Mouse (Mus musculus) right cerebral cortex, postnatal 25 days (tissue): ENCODE measurements around the gene Clhc1.

ENCODE experiments used
- DNase-seq: peaks from one replicate; pipeline ENCODE4 v3.0.0; 2022

Gene Clhc1

DNA sequence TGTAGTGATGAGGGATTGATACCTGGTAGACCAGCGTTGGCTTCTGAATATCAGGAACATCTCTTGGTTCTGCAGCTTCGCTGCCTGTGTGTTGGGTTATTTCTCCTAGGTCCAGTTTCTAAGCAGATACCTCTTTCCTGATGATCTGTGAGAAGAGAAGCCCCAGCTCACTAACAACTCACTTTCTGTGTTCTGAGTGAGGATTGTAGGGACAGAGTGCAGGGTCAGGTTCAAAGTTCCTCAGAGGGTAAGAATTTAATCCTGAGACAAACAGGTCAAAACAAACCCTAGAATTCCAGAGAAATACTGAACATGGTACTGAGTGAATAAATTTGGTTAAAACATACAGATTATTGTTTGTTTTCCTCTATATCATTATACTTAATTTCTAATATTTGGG, 15.7 kb downstream of the Clhc1 start:
- DNase-seq = no peak

DNA sequence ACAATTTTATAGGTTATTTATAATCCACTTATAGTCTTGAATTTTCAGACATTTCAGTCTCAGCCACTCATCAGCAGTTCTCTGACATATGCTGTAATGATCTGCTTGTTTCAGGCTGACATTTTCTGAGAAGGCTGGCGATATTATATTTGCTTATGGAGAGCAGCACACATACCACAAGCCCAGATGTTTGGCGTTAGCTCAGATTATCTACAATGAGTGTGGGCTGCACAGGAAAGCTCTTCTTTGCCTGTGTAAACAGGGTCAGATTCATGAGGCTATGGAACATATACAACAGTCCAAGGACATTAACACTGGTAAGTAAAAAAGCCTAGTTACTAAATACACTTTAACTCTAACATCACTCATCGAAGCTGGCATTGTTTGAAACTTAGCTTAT, 23.8 kb downstream of the Clhc1 start:
- no peak for DNase-seq

DNA sequence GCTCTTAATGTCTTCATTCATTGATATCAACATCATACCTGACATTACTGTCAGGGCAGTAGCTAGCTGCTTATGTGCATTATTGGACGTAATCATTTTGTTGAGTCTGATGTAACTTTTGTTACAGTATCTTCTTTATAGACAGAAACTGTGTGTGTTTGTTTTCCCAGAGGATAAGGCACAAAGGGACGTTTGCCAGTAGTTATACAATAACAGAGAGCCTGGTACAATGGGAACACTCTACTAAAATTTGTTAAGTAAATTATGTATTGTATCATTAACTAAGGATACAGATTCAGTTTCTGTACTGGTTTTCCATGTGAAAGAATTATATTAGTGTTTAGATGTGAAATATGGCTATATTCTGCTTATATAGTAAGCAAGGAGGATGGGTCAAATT, 24.9 kb downstream of the Clhc1 start:
- DNase-seq = no peak

GRCm38 (mm10) chr11:29579610-29580009, 31.9 kb downstream of the Clhc1 start:
- DNase-seq = no peak

GRCm38 (mm10) chr11:29595217-29595616, 47.5 kb downstream of the Clhc1 start:
- DNase-seq = no peak

DNA sequence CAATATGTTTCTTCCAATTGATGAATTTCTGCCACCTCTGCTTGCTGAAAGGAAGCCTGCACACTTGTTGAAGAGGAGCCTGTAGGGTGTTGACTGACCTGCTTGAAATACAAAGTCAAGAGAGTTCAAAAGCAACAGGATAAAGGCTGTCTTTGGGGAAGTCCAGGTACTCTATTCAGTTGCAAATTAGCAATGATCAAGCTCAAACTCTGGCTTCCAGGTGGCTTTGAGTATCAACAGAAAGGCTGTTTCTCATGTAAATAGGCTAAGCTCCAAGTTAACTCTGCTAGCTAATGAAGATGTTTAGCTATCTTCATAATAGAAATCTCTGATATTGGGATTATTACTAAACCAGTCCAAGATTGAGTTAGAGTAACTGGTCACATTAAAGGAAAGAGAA, 49.4 kb downstream of the Clhc1 start:
- no peak for DNase-seq

DNA sequence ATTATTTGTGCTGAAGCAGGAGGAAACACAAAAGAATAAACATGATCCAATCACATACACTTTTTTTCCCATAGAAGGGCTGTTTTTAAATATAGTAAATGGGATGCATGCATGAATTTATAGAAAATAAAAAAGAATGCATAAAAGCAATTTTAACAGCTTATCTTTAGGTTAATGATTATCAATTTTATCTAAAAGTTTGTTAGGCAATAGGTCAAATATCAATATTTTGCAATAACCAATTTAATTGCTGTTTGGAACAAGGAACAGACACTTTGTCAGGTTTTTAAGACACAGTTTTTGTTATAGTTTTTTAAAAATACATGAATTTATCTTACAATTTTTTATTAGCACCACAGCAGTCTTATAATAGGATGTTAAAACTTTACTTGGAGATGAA, 51.2 kb downstream of the Clhc1 start:
- no peak for DNase-seq

- DNase-seq = no peak
Measured at GRCm38 (mm10) chr11:29603581-29603980, 55.8 kb downstream of the Clhc1 start.

DNA sequence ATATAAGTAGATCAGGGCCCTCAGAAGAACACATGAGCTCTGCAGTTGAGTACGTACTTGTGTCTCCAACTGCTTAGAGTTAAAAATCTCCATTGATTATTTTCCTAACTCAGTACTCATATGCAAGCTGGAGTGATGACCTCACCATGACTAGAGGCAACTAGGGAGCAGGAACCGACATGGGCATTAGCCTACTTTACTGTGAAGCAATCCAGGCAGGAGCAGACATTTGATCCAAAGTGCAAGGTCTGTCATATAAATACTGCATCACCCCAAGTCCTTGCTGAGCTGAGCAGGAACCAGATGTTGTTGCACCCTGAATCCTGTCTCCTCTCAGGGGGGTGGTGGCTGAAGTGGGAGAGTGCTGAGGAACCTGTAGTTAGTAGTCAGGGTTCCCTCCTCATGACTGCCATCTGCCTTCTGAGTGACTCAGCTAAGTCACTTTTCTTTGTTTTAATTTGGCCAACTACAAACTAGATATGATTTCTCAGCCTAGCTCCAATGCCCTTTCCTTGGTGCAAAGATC, 59.8 kb downstream of the Clhc1 start:
- DNase-seq = no peak

GRCm38 (mm10) chr11:29609756-29610468, 62.2 kb downstream of the Clhc1 start:
- no peak for DNase-seq

- no peak for DNase-seq
Measured at GRCm38 (mm10) chr11:29612007-29612406, 64.3 kb downstream of the Clhc1 start.

DNA sequence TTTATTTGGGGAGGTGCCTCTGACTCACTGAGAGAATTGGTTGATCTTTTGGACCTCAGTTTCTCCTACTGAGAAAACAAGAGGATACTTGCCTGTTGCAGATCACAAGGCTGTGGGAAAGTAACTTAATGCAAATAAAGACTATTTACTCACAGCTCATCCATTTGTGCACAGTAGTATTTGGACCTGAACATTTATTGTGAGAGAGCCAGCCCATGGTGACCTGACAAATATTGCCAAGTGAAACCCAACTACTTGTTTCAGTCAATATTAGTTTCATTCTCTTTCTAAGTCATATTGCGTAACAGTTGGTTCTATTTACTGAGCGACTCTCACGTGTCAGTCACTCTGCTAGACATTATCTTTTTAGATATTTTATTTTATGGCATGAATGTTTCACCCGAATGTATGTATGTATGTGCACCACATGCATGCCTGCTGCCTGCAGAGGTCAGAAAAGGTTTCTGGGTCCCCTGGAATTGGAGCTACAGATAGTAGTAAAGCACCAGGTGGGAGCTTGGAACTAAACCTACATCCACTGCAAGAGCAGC, 65.5 kb downstream of the Clhc1 start:
- DNase-seq = no peak

GRCm38 (mm10) chr11:29614217-29614924, 66.6 kb downstream of the Clhc1 start:
- DNase-seq = no peak

DNA sequence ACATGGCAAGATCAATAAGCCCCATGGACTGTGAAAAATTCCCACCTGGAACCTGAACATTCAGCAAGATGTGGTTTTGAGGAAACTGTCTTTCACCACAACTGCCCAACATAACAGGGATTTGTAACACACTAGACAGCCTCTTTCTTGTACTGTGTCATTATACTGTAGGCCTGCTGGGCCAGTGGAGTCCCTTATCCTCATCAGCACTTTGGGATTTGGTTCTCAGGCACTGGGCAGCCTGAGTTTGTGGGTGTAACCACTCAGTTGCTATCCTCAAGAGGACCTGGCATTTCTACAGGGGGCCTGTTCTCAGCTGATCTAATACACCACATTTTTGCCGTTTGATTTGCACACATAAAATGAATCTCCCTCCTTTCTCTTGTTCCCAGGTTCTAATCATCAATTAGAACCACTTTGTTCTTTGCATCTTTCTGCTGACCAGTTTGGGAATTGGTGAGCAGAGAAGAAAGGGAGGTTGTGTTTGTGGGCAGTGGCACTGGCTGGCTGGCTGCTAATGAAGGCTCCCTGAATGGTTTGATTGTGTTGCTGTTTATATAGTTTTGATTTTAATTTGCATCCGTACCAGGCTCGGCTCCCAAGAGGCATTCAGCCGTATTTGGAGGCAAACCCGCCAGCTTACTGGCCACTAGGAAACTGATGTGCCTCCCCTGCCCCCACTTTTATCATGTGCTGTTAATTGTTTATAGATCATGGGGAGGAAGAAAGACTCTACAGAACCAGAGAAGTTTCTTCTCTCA, 74.5 kb downstream of the Clhc1 start:
- DNase-seq = no peak

GRCm38 (mm10) chr11:29623327-29623726, 75.6 kb downstream of the Clhc1 start:
- no peak for DNase-seq

DNA sequence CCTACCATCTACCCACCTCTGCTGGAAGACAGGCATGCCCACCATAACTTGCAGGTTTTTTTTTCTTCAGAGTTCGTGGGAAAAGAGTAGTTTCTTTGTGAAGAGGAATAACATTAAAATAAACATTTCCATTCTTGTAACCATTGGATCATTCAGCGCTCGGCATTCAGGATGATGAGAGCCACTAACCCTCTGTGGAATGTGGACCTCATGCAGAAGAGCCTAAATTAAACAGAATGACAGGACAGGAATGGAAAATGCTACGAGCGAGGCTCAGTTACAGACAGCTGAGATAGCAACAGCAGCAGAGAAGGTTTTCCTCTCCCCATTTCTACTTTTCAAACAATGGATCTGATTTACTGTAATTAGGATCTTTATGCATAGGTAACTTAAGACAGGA, 78.8 kb downstream of the Clhc1 start:
- DNase-seq = no peak

GRCm38 (mm10) chr11:29627706-29628105, 80.0 kb downstream of the Clhc1 start:
- no peak for DNase-seq
